Mouse (Mus musculus) liver, embryonic 15.5 days (tissue): Measurements from ENCODE around the gene Odaph. TPM values are rescaled to one million over a fixed set of nuclear protein-coding genes. Genes with fewer than 3 reads are reported as not detected.

Experiments
- polyA plus RNA-seq: library from polyadenylated mRNA; unstranded; fragments of >200 nt; fragmentation: Nextera tagmentation; extraction: Ambion mirVana; gene quantifications from 2 replicates; pipeline ENCODE4 v1.2.1, GENCODE M21; 2015

Gene Odaph
- polyA plus RNA-seq, 1 experiment from 2014 or later: not detected

Other genes starting within 250 kb of the Odaph start
- gene Rchy1, start 24.4 kb upstream of the Odaph start, polyA plus RNA-seq: 32.0 and 34.1 TPM in 2 replicates
- 0.29 and 0.37 TPM in 2 replicates for gene Cdkl2, start 56.4 kb downstream of the Odaph start, polyA plus RNA-seq
- gene G3bp2, start 96.2 kb downstream of the Odaph start, polyA plus RNA-seq: 42.8 and 50.1 TPM in 2 replicates
- gene Uso1, start 150.5 kb downstream of the Odaph start, polyA plus RNA-seq: 20.2 and 20.4 TPM in 2 replicates
- not detected in 2 replicates for gene U90926, start 227.9 kb downstream of the Odaph start, polyA plus RNA-seq